Mouse (Mus musculus): Measurements from ENCODE around the gene Pdzd7.

Gene Pdzd7

GRCm38 (mm10) chr19:45030111-45030510, 15.4 kb downstream of the Pdzd7 start:
- DNase-seq = peak; percentile 59 to 65

- DNase-seq = no peak
Observed at GRCm38 (mm10) chr19:45029571-45029970, 15.9 kb downstream of the Pdzd7 start.

GRCm38 (mm10) chr19:45028746-45029145, 16.8 kb downstream of the Pdzd7 start:
- no peak for DNase-seq

- DNase-seq = no peak
Observed at GRCm38 (mm10) chr19:45027848-45028247, 17.7 kb downstream of the Pdzd7 start.

GRCm38 (mm10) chr19:45026958-45027670, 18.4 kb downstream of the Pdzd7 start:
- DNase-seq = no peak

- DNase-seq = no peak
Observed at GRCm38 (mm10) chr19:45025937-45026568, 19.5 kb downstream of the Pdzd7 start.

- no peak for DNase-seq
Observed at GRCm38 (mm10) chr19:45024775-45025174, 20.7 kb downstream of the Pdzd7 start.

GRCm38 (mm10) chr19:45023993-45024392, 21.5 kb downstream of the Pdzd7 start:
- DNase-seq = no peak

- no peak for DNase-seq
Observed at GRCm38 (mm10) chr19:45021362-45021761, 24.2 kb downstream of the Pdzd7 start.

GRCm38 (mm10) chr19:45020348-45020747, 25.2 kb downstream of the Pdzd7 start:
- no peak for DNase-seq

GRCm38 (mm10) chr19:45018351-45018831, 27.1 kb downstream of the Pdzd7 start:
- DNase-seq = no peak

GRCm38 (mm10) chr19:45017909-45018308, 27.6 kb downstream of the Pdzd7 start:
- DNase-seq = peak; percentile 26 to 51

- DNase-seq = peak; percentile 39 to 45
Observed at GRCm38 (mm10) chr19:45017216-45017771, 28.2 kb downstream of the Pdzd7 start.

- DNase-seq = no peak
Observed at GRCm38 (mm10) chr19:45016341-45017215, 28.9 kb downstream of the Pdzd7 start.

- peak; percentile 73 to 83 for DNase-seq
Observed at GRCm38 (mm10) chr19:45015518-45016281, 29.8 kb downstream of the Pdzd7 start.

- peak; percentile 32 to 44 for DNase-seq
Observed at GRCm38 (mm10) chr19:45014981-45015402, 30.5 kb downstream of the Pdzd7 start.

- peak in 1 of 2 experiments; percentile 27 for DNase-seq
Observed at GRCm38 (mm10) chr19:45014335-45014971, 31.1 kb downstream of the Pdzd7 start, which contains the start of gene Lzts2. TSS of gene Lzts2 (plus strand) at chr19:45014414.

GRCm38 (mm10) chr19:45013581-45014225, 31.8 kb downstream of the Pdzd7 start:
- DNase-seq = no peak

GRCm38 (mm10) chr19:45012636-45013035, 32.9 kb downstream of the Pdzd7 start:
- no peak for DNase-seq

GRCm38 (mm10) chr19:45012219-45012618, 33.3 kb downstream of the Pdzd7 start:
- no peak for DNase-seq

GRCm38 (mm10) chr19:45010646-45011045, 34.9 kb downstream of the Pdzd7 start:
- no peak for DNase-seq

All from thymus, postnatal 36 days (tissue).